Mouse (Mus musculus): ENCODE measurements around the gene Fbxw8. TPM values are rescaled to one million over a fixed set of nuclear protein-coding genes. Genes with fewer than 3 reads are reported as not detected.
A peak's percentile ranks its signal among the peaks of the same experiment; 100 is the strongest.

Fbxw8 gene
- polyA plus RNA-seq, 1 experiment from 2014 or later = 41.4 TPM

DNA sequence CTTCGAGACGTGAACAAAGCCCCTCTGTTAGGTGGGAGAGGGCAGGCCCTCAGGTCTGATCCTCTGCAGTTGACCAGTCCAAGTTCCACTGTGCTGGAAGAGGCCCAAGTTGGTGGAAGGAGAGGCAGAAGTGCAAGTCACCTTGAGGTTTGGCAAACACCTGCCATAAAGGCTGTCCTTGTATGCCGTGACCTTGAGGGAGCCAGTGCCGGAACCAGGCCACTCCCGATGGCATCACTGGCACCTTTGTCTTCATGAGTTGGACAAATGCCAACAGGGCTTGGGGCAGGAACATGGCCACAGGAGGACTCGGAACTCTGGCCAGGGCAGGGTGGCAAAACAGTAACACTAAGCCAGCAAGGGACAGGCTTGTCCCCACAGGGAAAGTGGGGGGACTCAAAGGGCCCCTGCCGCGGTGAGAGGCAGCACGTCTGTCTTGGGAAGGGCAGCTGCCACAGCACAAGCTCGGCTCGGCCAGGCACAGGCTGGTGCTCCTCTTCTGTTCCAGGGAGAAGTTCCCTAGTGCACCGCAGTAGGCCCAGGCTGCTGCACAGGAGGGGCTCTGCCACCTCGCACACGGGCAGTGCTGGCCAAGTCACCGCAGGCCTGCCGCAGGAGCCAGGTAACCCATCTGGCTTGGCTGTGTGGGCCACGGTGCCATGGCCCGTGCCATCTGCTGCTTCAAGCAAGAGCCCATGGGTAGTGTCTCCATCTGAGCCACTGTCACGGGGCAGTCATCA, 89.6 kb downstream of the Fbxw8 start:
- 95% methylated on average over 19 of the region's 19 CpGs for WGBS
- Histone ChIP-seq H3K9ac (replicated peaks) (no peak overlapping the region), H3K4me3 (no peak overlapping the region)

DNA sequence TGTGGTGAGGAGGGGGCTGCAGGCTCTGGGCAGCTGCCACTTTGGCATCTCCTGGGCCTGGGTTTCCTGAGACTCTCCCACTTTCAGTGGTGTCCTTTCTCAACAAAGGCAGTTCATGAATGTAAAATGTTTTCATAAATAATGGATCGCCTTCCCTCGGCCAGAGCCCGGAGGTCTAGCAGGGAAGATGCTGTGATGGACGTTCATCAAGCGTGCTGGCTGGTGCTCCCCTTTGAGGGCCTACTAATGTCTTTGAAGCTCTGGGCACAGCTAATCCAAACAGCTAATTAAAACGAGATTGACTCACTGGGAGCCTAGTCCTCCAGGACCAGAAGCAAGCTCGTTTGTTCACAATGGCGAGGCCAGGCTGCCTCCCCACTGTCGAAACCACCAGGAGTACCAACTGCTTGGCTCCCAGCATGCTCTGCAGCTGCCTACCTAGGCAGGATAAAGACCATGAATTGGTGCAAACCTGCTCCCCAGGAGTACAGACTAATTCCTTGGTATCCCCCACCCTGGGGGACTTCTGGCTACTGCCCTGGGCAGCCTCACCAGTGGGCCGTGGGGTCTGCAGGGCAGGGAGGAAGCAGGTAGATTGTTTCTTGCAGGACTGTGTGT, 90.9 kb downstream of the Fbxw8 start:
- no peaks in the 10 kb centered on the region for H3K9me3 ChIP-seq
- 25% methylated on average over 10 of the region's 10 CpGs for WGBS
- no peaks in the 10 kb centered on the region for H3K27me3 ChIP-seq
- H3K4me3 ChIP-seq = no peak overlapping the region
- peak overlapping the region; percentile 89 for H3K27ac ChIP-seq (replicated peaks)
- H3K9ac ChIP-seq (replicated peaks) = no peak overlapping the region
- H3K4me1 ChIP-seq = peaks cover 39% of the 10 kb centered on the region
- peaks cover 26% of the 10 kb centered on the region for H3K36me3 ChIP-seq
- peak; percentile 66 for ATAC-seq (ENCODE audit: low FRiP score, low read depth)
- no peak overlapping the region for H3K4me2 ChIP-seq (replicated peaks)

More for the DNA sequence above, 89.6 kb downstream of the Fbxw8 start:
- H3K4me2 ChIP-seq (replicated peaks) = no peak overlapping the region
- H3K27ac ChIP-seq (replicated peaks) = peak overlapping the region; percentile 89
- H3K9me3 ChIP-seq = no peaks in the 10 kb centered on the region
- ATAC-seq (ENCODE audit: low FRiP score, low read depth) = no peak
- no peaks in the 10 kb centered on the region for H3K27me3 ChIP-seq
- H3K36me3 ChIP-seq = peaks cover 37% of the 10 kb centered on the region
- H3K4me1 ChIP-seq = peaks cover 36% of the 10 kb centered on the region

- Histone ChIP-seq H3K9me3 (no peaks in the 10 kb centered on the region), H3K9ac (replicated peaks) (no peak overlapping the region), H3K4me1 (peaks cover 39% of the 10 kb centered on the region), H3K4me3 (no peak overlapping the region), H3K4me2 (replicated peaks) (no peak overlapping the region), H3K27ac (replicated peaks) (peak overlapping the region; percentile 89), H3K27me3 (no peaks in the 10 kb centered on the region), H3K36me3 (peaks cover 20% of the 10 kb centered on the region)
- ATAC-seq (ENCODE audit: low FRiP score, low read depth) = no peak
- 62% methylated on average over 8 of the region's 8 CpGs for WGBS
Observed at GRCm38 (mm10) chr5:118063181-118063621, 92.1 kb downstream of the Fbxw8 start.

GRCm38 (mm10) chr5:118061391-118061790, 93.9 kb downstream of the Fbxw8 start:
- no peaks in the 10 kb centered on the region for H3K9me3 ChIP-seq
- no peaks in the 10 kb centered on the region for H3K27me3 ChIP-seq
- WGBS = 92% methylated on average over 18 of the region's 18 CpGs
- H3K36me3 ChIP-seq = peaks cover 6% of the 10 kb centered on the region; the same call in 1 of the 2 replicates
- no peak overlapping the region for H3K4me2 ChIP-seq (replicated peaks)
- no peak overlapping the region for H3K27ac ChIP-seq (replicated peaks)
- H3K9ac ChIP-seq (replicated peaks) = no peak overlapping the region
- peaks cover 45% of the 10 kb centered on the region for H3K4me1 ChIP-seq
- H3K4me3 ChIP-seq = no peak overlapping the region
- ATAC-seq (ENCODE audit: low FRiP score, low read depth) = no peak

- Histone ChIP-seq H3K4me3 (no peak overlapping the region), H3K4me1 (peaks cover 38% of the 10 kb centered on the region), H3K36me3 (0 out of 2 replicates have a peak, but pooled peaks cover 4% of the 10 kb centered on the region), H3K9me3 (no peaks in the 10 kb centered on the region), H3K9ac (replicated peaks) (no peak overlapping the region), H3K27ac (replicated peaks) (no peak overlapping the region), H3K27me3 (no peaks in the 10 kb centered on the region), H3K4me2 (replicated peaks) (no peak overlapping the region)
- ATAC-seq (ENCODE audit: low FRiP score, low read depth) = no peak
- 83% methylated on average over 9 of the region's 9 CpGs for WGBS
Observed at GRCm38 (mm10) chr5:118059646-118060045, 95.6 kb downstream of the Fbxw8 start.

DNA sequence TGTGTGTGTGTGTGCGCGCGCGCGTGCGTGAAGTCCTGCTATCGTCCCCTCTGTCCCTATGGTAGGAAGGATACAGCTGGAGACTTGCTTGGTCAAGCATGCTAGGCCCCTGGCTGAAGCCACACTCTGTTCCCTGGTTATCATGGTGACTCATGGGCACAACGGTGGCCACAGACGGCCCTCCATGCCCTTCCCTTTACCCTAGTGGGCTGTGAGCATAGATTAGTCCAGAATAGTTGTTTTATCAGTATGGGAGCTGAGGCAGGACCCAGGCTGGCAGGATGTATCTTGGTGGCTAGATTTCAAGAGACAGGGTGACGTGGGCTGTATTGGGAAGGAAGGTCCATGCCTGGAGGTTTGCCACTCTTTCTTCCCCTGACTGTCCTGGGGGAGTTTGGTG, 96.4 kb downstream of the Fbxw8 start:
- no peak for ATAC-seq (ENCODE audit: low FRiP score, low read depth)
- 95% methylated on average over 10 of the region's 10 CpGs for WGBS
- Histone ChIP-seq H3K27ac (replicated peaks) (no peak overlapping the region), H3K9ac (replicated peaks) (no peak overlapping the region), H3K27me3 (no peaks in the 10 kb centered on the region), H3K9me3 (no peaks in the 10 kb centered on the region), H3K36me3 (0 out of 2 replicates have a peak, but pooled peaks cover 4% of the 10 kb centered on the region), H3K4me2 (replicated peaks) (no peak overlapping the region), H3K4me3 (no peak overlapping the region), H3K4me1 (peaks cover 30% of the 10 kb centered on the region)

GRCm38 (mm10) chr5:118057508-118058111, 97.7 kb downstream of the Fbxw8 start:
- no peak for ATAC-seq (ENCODE audit: low FRiP score, low read depth)
- Histone ChIP-seq H3K4me1 (peaks cover 20% of the 10 kb centered on the region; the same call in 1 of the 2 replicates), H3K4me2 (replicated peaks) (no peak overlapping the region), H3K4me3 (no peak overlapping the region), H3K9me3 (no peaks in the 10 kb centered on the region), H3K36me3 (0 out of 2 replicates have a peak, but pooled peaks cover 4% of the 10 kb centered on the region), H3K9ac (replicated peaks) (no peak overlapping the region), H3K27me3 (no peaks in the 10 kb centered on the region), H3K27ac (replicated peaks) (no peak overlapping the region)
- 66% methylated on average over 8 of the region's 8 CpGs for WGBS

GRCm38 (mm10) chr5:118053205-118053604, 102.1 kb downstream of the Fbxw8 start:
- Histone ChIP-seq H3K9me3 (no peaks in the 10 kb centered on the region), H3K27ac (replicated peaks) (no peak overlapping the region), H3K4me3 (no peak overlapping the region), H3K4me1 (peaks cover 14% of the 10 kb centered on the region; the same call in 1 of the 2 replicates), H3K27me3 (no peaks in the 10 kb centered on the region), H3K4me2 (replicated peaks) (no peak overlapping the region), H3K36me3 (no peaks in the 10 kb centered on the region), H3K9ac (replicated peaks) (no peak overlapping the region)
- WGBS = 91% methylated on average over 2 of the region's 2 CpGs
- ATAC-seq (ENCODE audit: low FRiP score, low read depth) = no peak

GRCm38 (mm10) chr5:118051981-118052662, 103.1 kb downstream of the Fbxw8 start:
- Histone ChIP-seq H3K4me1 (peaks cover 4% of the 10 kb centered on the region; the same call in 1 of the 2 replicates), H3K27ac (replicated peaks) (no peak overlapping the region), H3K4me2 (replicated peaks) (no peak overlapping the region), H3K9ac (replicated peaks) (no peak overlapping the region), H3K9me3 (no peaks in the 10 kb centered on the region), H3K27me3 (no peaks in the 10 kb centered on the region), H3K36me3 (no peaks in the 10 kb centered on the region), H3K4me3 (no peak overlapping the region)
- WGBS = 81% methylated on average over 8 of the region's 8 CpGs
- ATAC-seq (ENCODE audit: low FRiP score, low read depth) = no peak

DNA sequence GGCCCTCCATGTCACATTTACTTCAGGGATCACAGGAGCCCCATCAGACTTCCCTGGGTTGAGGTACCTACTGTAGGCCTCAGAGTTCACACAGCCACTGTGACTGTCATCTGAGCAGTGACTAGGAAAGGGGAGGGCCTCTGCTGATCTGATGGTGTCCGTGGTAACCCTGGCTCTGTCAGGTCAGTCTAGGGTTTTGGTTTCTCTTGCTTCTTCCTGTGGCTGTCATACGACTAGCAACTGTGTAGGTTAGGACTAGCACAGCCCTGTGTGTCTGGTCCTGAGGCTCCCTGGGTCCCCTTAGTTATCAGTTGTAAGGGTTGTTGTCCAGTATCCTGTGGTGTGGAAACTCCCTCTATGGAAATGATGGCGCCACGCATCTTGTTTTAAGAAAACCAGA, 104.5 kb downstream of the Fbxw8 start:
- Histone ChIP-seq H3K9me3 (no peaks in the 10 kb centered on the region), H3K4me2 (replicated peaks) (no peak overlapping the region), H3K4me1 (no peaks in the 10 kb centered on the region), H3K9ac (replicated peaks) (no peak overlapping the region), H3K36me3 (no peaks in the 10 kb centered on the region), H3K27ac (replicated peaks) (no peak overlapping the region), H3K4me3 (no peak overlapping the region), H3K27me3 (no peaks in the 10 kb centered on the region)
- 84% methylated on average over 4 of the region's 4 CpGs for whole genome bisulfite sequencing
- ATAC-seq (ENCODE audit: low FRiP score, low read depth) = no peak

- H3K36me3 ChIP-seq = no peaks in the 10 kb centered on the region
- H3K4me3 ChIP-seq = no peak overlapping the region
- no peak overlapping the region for H3K9ac ChIP-seq (replicated peaks)
- WGBS = 85% methylated on average over 5 of the region's 5 CpGs
- H3K4me2 ChIP-seq (replicated peaks) = no peak overlapping the region
- no peaks in the 10 kb centered on the region for H3K27me3 ChIP-seq
- ATAC-seq (ENCODE audit: low FRiP score, low read depth) = no peak
- no peaks in the 10 kb centered on the region for H3K9me3 ChIP-seq
- no peak overlapping the region for H3K27ac ChIP-seq (replicated peaks)
- no peaks in the 10 kb centered on the region for H3K4me1 ChIP-seq
Observed at GRCm38 (mm10) chr5:118048928-118049327, 106.3 kb downstream of the Fbxw8 start.

DNA sequence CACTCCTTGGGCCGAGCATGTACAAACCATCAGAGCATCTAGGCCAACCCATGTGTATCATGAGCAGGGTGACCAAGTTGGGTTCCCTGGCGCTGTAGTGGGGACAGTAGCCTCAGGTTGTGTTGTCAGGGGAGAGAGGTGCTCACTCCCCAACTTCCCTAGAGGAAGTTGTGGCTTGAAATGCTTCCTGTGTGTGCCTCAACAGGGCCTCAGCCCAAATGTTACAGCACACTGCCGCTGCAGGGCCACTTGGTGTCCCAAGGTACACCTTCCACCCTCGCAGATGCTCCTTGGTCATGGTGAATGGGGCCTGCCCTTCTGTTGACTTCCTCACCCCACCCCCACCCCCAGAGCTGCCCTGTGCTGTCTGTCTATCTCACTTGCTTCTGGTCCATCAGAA, 106.9 kb downstream of the Fbxw8 start:
- Histone ChIP-seq H3K4me3 (no peak overlapping the region), H3K27me3 (no peaks in the 10 kb centered on the region), H3K4me2 (replicated peaks) (no peak overlapping the region), H3K36me3 (no peaks in the 10 kb centered on the region), H3K9me3 (no peaks in the 10 kb centered on the region), H3K27ac (replicated peaks) (no peak overlapping the region), H3K4me1 (no peaks in the 10 kb centered on the region), H3K9ac (replicated peaks) (no peak overlapping the region)
- WGBS = 91% methylated on average over 4 of the region's 4 CpGs
- no peak for ATAC-seq (ENCODE audit: low FRiP score, low read depth)
